Mouse (Mus musculus) adrenal gland, postnatal 4 days (tissue): ENCODE results near the gene Hagh. TPM values are rescaled to one million over a fixed set of nuclear protein-coding genes. Genes with fewer than 3 reads are reported as not detected.
A peak's percentile ranks its signal among the peaks of the same experiment; 100 is the strongest.

ENCODE experiments used
- DNase-seq, 2 experiments: peaks; one replicate each; pipeline ENCODE4 v3.0.0; 2021 to 2022; ENCODE audit warnings: low spot score in 2 of 2, mixed read lengths in 2 of 2
- total RNA-seq, 2 experiments: library from RNA; stranded (reverse); gene quantifications; 2 replicates each; pipeline ENCODE4 v1.2.3; 2021

Gene Hagh
- total RNA-seq, 2 experiments from 2014 or later, result 67.0 to 77.5 TPM

GRCm38 (mm10) chr17:24885356-24886133 lies 45.6 kb downstream of the Hagh start:
- no peak for DNase-seq

- peak; percentile 92 to 93 for DNase-seq
Measured at GRCm38 (mm10) chr17:24886134-24886931, 46.4 kb downstream of the Hagh start, which contains the start of the genes Nubp2 and Spsb3. Gene Nubp2, minus strand, starts transcription at chr17:24886349. Gene Spsb3, plus strand, starts transcription at chr17:24886643.

DNA sequence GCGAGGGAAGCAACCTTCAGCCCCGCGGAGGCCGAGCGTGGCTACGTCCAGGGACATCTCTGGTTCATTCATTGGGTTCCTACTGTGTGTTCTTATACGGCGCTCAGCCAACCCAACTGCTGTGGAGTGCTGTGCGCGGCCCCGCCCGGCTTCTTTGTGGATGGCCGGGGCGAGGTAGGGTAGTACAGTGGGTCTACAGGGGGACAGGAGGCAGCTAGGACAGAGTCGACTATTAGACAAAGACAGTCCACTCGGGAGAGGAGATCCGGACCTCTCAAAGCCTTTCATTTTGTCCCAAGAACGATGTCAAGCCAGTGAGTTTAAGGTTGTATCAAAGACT lies 47.0 kb downstream of the Hagh start:
- no peak for DNase-seq

GRCm38 (mm10) chr17:24887291-24888080 lies 47.5 kb downstream of the Hagh start:
- DNase-seq, result no peak

DNA sequence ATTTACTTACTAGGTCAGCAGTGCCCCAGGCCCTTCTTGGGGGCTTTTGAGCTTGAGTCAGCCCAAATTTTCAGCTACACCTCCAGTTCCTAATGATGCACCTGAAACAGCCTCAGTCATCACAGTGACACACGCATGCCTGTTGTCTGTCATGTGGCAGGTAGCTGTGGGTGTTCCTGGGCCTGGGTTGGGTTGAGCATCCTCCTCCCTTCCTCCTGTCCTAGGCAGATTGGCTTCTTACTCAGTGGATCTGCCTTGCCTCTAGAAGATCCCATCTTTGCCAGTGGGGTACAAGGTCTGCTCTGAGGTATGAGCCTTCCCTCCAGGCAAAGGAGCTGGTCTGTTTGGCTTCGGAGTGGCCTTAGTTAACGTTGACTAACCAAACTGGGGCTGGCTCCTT lies 48.9 kb downstream of the Hagh start:
- no peak for DNase-seq

GRCm38 (mm10) chr17:24890151-24891092 lies 50.5 kb downstream of the Hagh start:
- no peak for DNase-seq

GRCm38 (mm10) chr17:24891321-24891720 lies 51.4 kb downstream of the Hagh start:
- DNase-seq, result no peak

- no peak for DNase-seq
Measured at GRCm38 (mm10) chr17:24892785-24893184, 52.8 kb downstream of the Hagh start.

GRCm38 (mm10) chr17:24893276-24893675 lies 53.3 kb downstream of the Hagh start:
- DNase-seq, result no peak

DNA sequence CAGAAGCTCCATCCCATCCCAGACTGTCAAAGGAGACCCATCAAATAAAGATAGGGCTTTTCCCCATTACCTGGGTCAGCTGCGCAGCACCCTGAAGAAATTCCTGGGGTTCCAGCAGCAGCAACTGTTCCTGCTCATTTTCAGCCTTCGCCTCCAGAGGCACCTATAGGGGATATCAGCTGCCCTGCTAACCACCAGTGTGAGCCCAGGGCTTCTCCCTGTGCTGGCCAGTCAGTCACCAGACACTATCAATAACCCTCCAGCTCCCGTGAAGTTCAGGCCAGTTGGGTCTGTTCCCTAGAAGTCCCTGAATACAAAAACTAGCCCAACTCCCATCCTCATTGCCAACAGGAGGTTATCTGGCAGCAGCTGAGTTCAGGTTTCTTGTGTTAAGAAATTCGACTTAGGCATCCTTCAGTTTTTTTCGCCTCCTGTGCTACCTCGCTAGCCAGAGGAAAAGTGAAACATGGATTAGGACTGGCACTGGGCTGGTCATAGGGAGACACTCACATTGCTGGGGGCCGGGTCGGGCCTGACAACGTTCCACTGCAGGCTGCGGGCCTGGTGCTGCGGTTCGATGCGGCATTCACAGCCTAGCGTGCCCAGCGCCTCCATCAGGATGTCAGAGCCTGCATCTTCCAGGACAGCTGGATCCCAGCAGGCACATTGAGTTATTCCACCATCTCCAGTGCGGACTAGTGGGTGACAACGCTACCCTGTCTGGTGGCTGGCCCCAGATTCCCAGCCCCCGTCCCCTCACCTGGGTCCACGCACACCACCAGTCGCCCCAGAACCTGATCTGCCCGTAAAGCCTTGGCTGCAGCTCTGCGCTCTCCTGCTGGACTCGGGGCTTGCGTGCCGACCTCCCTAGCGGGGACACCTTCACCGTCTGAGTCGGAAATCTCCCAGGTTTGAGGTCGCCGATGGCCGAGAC lies 54.4 kb downstream of the Hagh start:
- no peak for DNase-seq

GRCm38 (mm10) chr17:24894995-24895547 lies 55.1 kb downstream of the Hagh start, which contains the start of the genes Eme2 and Mrps34:
Gene Eme2, minus strand, starts transcription at chr17:24895087.
Gene Mrps34, plus strand, starts transcription at chr17:24895116.
- DNase-seq, result peak; percentile 56 to 74

DNA sequence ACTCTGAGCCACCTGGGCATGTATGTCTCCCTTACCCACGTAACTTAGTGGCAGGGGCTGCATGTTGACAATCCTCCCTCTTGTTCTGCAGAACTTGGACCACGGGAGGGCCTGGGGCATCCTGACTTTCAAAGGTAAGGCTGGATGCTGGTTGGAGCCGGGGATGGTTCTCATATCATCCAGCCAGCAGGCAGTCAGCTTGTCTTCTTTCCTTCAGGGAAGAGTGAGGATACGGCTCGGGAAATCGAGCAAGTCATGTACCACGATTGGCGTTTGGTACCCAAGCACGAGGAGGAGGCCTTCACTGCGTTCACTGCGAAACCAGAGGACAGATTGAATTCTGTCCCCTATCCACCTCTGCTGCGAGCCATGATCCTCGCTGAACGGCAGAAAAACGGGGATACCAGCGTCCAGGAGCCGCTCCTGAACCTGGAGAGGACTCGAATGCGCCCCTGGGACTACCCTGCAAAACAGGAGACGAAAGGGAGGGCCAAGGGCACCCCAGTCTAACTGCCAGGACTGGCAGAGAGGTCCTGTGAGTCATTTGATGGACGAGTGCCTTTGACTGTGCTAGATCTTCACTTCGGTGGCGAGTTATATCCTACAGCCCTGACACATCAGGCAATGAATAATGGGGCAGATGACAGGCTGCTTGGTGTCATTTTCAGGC lies 55.8 kb downstream of the Hagh start:
- DNase-seq, result no peak

GRCm38 (mm10) chr17:24896241-24896992 lies 56.5 kb downstream of the Hagh start, which contains the start of gene Nme3:
Gene Nme3, plus strand, starts transcription at chr17:24896500.
- DNase-seq, result peak; percentile 65 to 67

DNA sequence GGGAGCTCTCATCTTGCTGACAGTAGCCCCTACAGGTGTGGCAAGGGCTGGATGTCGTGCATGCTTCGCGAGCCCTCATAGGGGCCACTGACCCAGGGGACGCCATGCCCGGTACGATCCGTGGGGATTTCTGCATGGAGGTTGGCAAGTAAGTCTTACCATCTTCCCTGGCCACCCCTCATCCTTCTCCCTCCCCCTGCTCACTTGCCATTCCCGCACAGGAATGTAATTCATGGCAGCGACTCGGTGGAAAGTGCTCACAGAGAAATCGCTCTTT lies 57.0 kb downstream of the Hagh start:
- DNase-seq, result no peak

DNA sequence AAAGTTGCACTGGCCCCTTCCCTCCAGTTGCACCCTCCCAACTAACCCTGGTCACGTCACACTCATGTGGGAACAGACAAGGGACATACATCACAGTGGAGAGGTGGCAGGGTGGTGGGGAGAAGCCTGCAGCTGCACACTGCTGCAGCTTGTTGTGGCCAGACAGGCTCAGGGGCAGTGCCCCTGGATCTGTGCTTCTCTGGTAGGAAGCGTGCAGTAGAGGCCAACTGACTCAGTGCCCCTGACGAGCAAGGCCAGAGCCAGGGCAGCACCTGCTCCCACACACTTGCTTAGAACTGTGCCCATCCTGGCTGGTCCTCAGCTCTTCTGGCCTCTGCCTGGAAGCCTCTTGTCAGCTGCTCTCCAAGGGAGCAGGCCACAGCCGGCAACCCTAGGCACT lies 57.7 kb downstream of the Hagh start:
- DNase-seq, result no peak

DNA sequence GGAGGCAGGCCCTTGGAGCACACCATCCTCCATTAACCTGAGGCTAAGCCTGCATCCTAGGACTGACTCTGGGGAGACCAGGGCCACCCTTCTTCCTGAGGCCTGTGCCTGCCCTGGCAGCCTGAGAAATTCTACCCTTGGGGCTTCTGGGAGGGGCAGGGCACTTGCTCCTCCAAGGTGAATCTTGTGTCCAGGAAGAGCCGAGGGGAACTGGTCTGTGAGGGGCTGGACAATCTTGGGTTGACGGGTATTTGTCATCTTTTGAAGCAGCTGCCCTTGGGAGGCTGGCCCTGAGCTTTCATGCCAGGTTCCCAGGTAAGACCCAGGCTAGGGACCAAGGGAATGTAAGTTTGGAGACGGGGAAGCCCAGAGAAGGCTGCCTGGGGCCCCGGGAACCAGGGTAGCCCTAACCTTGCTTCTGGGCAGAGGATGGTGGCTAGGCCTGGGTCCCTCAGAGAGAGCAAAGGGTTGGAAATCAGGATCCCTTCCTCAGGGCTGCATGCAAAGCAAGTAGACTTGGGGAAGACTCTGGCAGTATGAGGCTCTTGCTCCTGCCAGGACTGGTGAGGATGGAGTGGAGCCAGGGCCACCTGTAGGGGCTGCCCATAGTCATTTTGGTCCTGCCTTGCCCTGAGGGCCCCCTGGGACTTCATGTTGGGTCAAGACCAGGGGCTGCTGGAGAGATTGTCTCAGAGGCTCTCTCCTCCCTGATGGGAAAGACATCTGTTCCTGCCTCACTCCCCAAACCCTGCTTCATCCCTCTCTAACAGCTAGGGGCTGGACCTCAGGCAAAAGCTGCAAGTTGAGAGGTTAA lies 58.3 kb downstream of the Hagh start:
- no peak for DNase-seq

DNA sequence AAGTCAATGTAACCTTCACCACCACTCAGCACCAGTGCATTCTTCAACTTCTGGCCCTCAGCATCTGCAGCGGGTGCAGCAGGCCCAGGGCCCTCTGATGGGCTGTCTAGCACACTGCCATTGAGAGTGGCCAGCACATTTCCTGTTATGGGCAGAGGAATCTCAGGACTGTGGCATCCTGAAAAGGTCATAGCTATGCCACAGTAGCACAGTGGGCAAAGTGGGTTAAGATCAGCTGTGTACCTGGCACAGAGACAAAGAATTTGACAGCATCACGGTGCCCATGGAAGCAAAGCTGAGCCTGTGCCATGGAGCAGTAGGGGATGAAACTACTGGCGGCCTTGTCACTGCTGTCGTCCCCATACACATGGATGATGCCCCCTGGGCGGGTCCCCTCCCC lies 59.2 kb downstream of the Hagh start:
- DNase-seq, result no peak
